Mouse (Mus musculus) liver, adult 2 months (tissue): ENCODE results near the gene Ulk4.

Source experiments
- CTCF ChIP-seq: fragments of 200-500 bp; IDR thresholded peaks from 2 replicates; pipeline ENCODE4 v1.5.1; 2011; ENCODE audit warnings: low read depth, low read length, control low read depth
- POLR2A ChIP-seq: fragments of 200-500 bp; IDR thresholded peaks from 2 replicates; pipeline ENCODE4 v1.6.1; 2011; ENCODE audit warnings: low read length, control low read depth; ENCODE audit not compliant: insufficient read depth; ENCODE audit errors: extremely low read depth

DNA sequence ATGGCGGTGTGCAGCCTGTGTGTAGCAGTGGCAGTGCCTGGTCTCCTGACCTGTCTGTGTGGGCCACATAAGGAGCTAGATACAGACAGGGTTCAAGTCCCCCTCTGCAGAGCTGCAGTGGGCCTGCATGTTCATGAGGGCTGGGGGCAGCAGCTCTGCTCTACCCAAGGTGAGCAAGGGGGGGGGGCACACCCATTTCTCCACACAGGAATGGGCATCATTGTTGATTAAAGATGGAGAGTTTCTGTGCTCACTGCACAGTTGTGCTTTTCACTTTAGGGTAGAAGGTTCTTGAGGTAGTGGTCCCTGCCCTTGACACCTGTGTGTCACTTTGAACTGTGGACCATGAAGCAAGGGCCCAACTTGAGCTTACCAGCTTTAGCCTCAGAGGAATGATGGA lies 328.2 kb downstream of the Ulk4 start:
- TF ChIP-seq POLR2A (no peak), CTCF (no peak)
